Mouse (Mus musculus) liver, embryonic 16.5 days (tissue): ENCODE results near the gene Tex14. TPM values are rescaled to one million over a fixed set of nuclear protein-coding genes. Genes with fewer than 3 reads are reported as not detected.

Source experiments
- ATAC-seq: fragments of 200-750 bp; cut with Nextera tagmentation; 2 replicates; pipeline ENCODE4 v1.8.0; 2017; ENCODE audit warnings: low read depth, mild to moderate bottlenecking, moderate number of reproducible peaks, moderate library complexity
- H3K27ac ChIP-seq: fragments of 300-500 bp; sonication (generic); 2 replicates; pipeline ENCODE4 v1.5.1; 2014; ENCODE audit warnings: mild to moderate bottlenecking, low read length
- H3K27me3 ChIP-seq: fragments of 300-500 bp; sonication (generic); 2 replicates; pipeline ENCODE4 v1.6.1; 2014; ENCODE audit warnings: low read depth, low read length, mixed read lengths; ENCODE audit not compliant: control insufficient read depth, insufficient read depth
- H3K36me3 ChIP-seq: fragments of 300-500 bp; sonication (generic); 2 replicates; pipeline ENCODE4 v1.6.1; 2014; ENCODE audit warnings: mild to moderate bottlenecking; ENCODE audit not compliant: control insufficient read depth, insufficient read depth
- H3K4me1 ChIP-seq: fragments of 300-500 bp; sonication (generic); 2 replicates; pipeline ENCODE4 v1.6.1; 2014; ENCODE audit warnings: low read depth, low read length, mixed read lengths; ENCODE audit not compliant: control insufficient read depth
- H3K4me2 ChIP-seq: fragments of 300-500 bp; sonication (generic); 2 replicates; pipeline ENCODE4 v1.6.1; 2014; ENCODE audit warnings: low read depth, low read length, mixed read lengths
- H3K4me3 ChIP-seq: fragments of 300-500 bp; sonication (generic); 2 replicates; pipeline ENCODE4 v1.5.1; 2014; ENCODE audit warnings: low read depth, mild to moderate bottlenecking, low read length
- H3K9ac ChIP-seq: fragments of 300-500 bp; sonication (generic); 2 replicates; pipeline ENCODE4 v1.6.1; 2014; ENCODE audit warnings: low read depth, low read length
- H3K9me3 ChIP-seq: fragments of 300-500 bp; sonication (generic); replicated peaks from 2 replicates; pipeline ENCODE4 v1.6.1; 2016; ENCODE audit warnings: low read length; ENCODE audit not compliant: control insufficient read depth
- WGBS: fragments of 180-500 bp; shearing (Covaris S2); extraction: QIAGEN DNeasy Blood & Tissue Kit; methylation state at CpG from one replicate; pipeline ENCODE4 v1.1.7; 2014; ENCODE audit not compliant: insufficient replicate concordance; 5-methylcytosine and 5-hydroxymethylcytosine counted together
- polyA plus RNA-seq: library from polyadenylated mRNA; unstranded; fragments of >200 nt; fragmentation: Nextera tagmentation; extraction: Ambion mirVana; gene quantifications from 2 replicates; pipeline ENCODE4 v1.2.1, GENCODE M21; 2015

Gene Tex14
- polyA plus RNA-seq, 1 experiment from 2014 or later = 0.21 TPM

DNA sequence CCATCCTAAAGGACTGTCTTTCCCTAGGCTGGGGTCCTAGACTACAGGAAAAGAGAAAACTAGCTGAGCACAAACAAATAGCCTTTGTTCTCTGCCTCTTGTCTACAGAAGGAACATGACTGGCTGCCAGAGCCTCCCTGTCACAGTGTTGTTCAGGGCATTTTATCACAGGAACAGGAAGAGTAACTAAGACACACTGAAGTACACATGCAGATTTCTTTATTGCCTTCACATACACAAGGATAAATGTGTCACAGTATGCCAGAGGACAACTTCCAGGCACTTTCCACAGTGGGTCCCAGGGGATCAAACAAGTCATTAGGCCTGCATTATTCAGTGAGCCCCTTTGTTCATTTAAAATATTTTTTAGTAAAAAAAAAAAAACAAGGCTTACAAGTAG lies 119.9 kb downstream of the Tex14 start:
- Histone ChIP-seq H3K27ac (no peak overlapping the region), H3K9me3 (no peaks in the 10 kb centered on the region), H3K4me2 (no peak overlapping the region), H3K4me3 (no peak overlapping the region), H3K9ac (no peak overlapping the region), H3K4me1 (peaks cover 2% of the 10 kb centered on the region; the same call in 1 of the 2 replicates), H3K27me3 (no peaks in the 10 kb centered on the region), H3K36me3 (no peaks in the 10 kb centered on the region)
- ATAC-seq = no peak

DNA sequence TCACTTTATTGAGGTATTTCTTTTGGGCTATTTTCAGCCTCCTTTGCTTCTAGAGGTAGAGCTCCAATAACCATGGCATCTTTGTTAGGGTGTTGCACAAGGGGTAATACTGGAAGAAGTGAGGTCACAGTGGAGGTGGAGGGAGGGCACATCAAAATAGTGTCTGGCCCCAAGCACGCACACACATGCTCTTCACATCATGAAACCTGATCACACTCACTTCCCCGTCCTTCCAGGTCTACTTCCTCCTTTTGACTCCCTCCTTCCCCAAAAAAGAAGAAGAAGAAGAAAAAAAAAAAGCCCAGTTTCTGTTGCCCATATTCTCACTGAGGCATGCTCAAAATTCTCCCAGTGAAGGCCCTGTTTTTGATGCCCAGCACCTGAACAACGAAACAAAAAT lies 122.5 kb downstream of the Tex14 start:
- 37% methylated on average over 3 of the region's 3 CpGs for WGBS
- no peaks in the 10 kb centered on the region for H3K36me3 ChIP-seq
- H3K27me3 ChIP-seq = no peaks in the 10 kb centered on the region
- H3K4me3 ChIP-seq = no peak overlapping the region
- H3K4me1 ChIP-seq = peaks cover 2% of the 10 kb centered on the region; the same call in 1 of the 2 replicates
- ATAC-seq = no peak
- H3K9me3 ChIP-seq = no peaks in the 10 kb centered on the region
- no peak overlapping the region for H3K4me2 ChIP-seq
- no peak overlapping the region for H3K9ac ChIP-seq
- H3K27ac ChIP-seq = no peak overlapping the region

DNA sequence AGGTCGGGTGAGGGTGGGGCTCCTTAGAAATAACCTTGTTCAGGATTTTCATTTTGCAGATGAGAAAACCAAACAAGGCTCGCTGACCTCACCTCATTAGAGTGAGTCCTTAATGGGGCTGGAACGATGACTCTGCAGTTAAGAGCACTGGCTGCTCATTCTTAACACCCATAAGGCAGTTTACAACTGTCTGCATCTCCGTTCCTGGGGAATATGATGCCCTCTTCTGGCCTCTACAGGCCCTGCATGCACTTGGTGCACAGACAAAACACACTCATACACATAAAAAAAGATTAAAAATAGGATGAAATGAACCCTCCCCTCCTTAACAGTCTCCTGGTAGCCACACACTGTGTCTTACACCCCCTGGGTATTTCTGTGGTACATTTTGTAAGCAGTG lies 123.1 kb downstream of the Tex14 start:
- no peaks in the 10 kb centered on the region for H3K27me3 ChIP-seq
- H3K9ac ChIP-seq = no peak overlapping the region
- no peak overlapping the region for H3K4me2 ChIP-seq
- no peak overlapping the region for H3K27ac ChIP-seq
- no peak for ATAC-seq
- peaks cover 2% of the 10 kb centered on the region; the same call in 1 of the 2 replicates for H3K4me1 ChIP-seq
- H3K4me3 ChIP-seq = no peak overlapping the region
- no peaks in the 10 kb centered on the region for H3K36me3 ChIP-seq
- H3K9me3 ChIP-seq = no peaks in the 10 kb centered on the region
- 51% methylated on average over 4 of the region's 4 CpGs for WGBS

DNA sequence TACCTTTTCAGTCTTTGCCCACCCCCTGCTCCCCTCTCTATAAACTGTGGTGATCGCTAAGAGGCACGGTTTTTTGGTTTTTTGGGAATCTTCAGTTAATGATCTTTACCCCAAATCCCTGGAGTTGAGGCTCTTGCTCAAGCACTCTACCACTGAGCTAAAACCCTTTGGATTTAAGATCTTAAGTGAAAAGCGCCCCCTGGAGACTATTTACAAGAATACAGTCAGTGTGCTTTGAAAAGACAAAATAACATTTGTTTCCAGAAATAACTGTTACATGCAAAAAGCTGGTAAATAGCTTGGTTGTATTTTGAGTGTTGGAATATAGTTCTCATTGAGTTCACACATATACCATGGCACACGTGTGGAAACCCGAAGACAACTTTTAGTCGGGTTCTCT lies 126.8 kb downstream of the Tex14 start:
- ATAC-seq = no peak
- H3K4me2 ChIP-seq = no peak overlapping the region

DNA sequence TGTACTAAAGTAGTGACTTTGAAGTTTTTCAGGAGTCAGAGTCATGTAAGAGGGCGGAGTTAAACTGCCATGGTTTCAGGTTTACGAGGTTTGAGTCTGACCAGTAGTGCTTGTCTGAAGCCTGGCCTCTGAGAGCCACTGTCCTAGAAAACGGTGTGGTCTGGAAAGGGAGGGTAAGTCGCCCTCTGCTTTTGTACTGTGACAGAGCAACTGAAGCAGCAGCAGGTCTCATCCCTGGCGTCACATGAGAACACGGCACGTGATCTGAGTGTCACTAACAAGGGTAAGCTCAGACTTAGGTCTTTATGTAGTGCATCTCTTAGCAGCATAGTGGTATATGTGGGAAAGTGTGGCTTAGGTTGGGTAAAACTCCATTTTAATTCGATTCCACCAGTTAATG lies 137.4 kb downstream of the Tex14 start:
- WGBS = 46% methylated on average over 8 of the region's 8 CpGs
- no peak overlapping the region for H3K4me2 ChIP-seq
- no peak overlapping the region for H3K4me3 ChIP-seq
- no peaks in the 10 kb centered on the region for H3K4me1 ChIP-seq
- no peak overlapping the region for H3K27ac ChIP-seq
- H3K27me3 ChIP-seq = no peaks in the 10 kb centered on the region
- no peaks in the 10 kb centered on the region for H3K36me3 ChIP-seq
- no peak overlapping the region for H3K9ac ChIP-seq
- ATAC-seq = no peak
- H3K9me3 ChIP-seq = no peaks in the 10 kb centered on the region

More for the DNA sequence above, 126.8 kb downstream of the Tex14 start:
- H3K4me1 ChIP-seq = no peaks in the 10 kb centered on the region
- H3K9me3 ChIP-seq = no peaks in the 10 kb centered on the region
- H3K27ac ChIP-seq = no peak overlapping the region
- H3K27me3 ChIP-seq = no peaks in the 10 kb centered on the region
- no peaks in the 10 kb centered on the region for H3K36me3 ChIP-seq
- H3K4me3 ChIP-seq = no peak overlapping the region
- WGBS = 44% methylated on average over 6 of the region's 6 CpGs
- H3K9ac ChIP-seq = no peak overlapping the region

DNA sequence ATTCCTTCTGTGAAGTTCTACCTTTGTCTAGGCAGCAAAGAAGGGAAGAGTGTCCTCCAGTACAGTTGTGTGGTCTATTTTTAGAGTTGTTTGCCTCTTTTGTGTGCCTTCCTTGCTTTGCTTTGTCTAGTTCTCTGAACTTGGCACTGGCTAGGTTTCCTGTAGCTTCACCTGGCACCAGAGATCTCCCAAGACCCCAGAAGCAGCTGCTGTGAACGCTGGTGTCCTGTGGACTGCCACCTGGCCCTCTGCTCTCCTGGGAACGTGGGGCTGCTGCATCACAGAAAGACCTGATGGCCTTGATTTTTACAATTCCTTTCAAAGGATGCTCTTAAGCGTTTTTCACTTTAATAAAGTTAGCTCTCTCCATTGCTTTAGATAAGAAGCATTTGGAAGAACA lies 138.0 kb downstream of the Tex14 start:
- H3K4me2 ChIP-seq = no peak overlapping the region
- no peak overlapping the region for H3K9ac ChIP-seq
- ATAC-seq = no peak
- no peaks in the 10 kb centered on the region for H3K27me3 ChIP-seq
- no peak overlapping the region for H3K4me3 ChIP-seq
- no peaks in the 10 kb centered on the region for H3K9me3 ChIP-seq
- H3K36me3 ChIP-seq = no peaks in the 10 kb centered on the region
- no peaks in the 10 kb centered on the region for H3K4me1 ChIP-seq
- H3K27ac ChIP-seq = no peak overlapping the region
- 40% methylated on average over 3 of the region's 3 CpGs for WGBS

DNA sequence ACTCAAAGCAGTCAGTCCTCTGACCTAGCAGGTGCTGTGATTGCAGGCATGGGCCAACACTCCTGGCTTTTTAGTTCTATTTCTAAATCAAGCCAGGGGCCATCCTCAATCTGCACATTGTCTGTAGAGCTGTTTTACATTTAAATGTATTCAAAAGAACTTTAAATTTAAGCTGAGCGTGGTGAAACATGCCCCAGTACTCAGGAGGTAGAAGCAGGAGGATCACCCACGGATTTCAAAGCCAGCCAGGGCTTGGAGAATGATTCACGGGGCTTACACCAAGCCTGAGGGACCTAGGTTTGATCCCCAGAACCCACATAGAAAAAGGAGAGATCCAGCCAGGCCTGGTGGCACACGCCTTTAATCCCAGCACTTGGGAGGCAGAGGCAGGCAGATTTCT lies 148.5 kb downstream of the Tex14 start:
- Histone ChIP-seq H3K27me3 (no peaks in the 10 kb centered on the region), H3K9ac (no peak overlapping the region), H3K36me3 (no peaks in the 10 kb centered on the region), H3K4me1 (no peaks in the 10 kb centered on the region; the same call in 1 of the 2 replicates), H3K27ac (no peak overlapping the region), H3K4me2 (no peak overlapping the region), H3K9me3 (no peaks in the 10 kb centered on the region), H3K4me3 (no peak overlapping the region)
- no peak for ATAC-seq
- WGBS = 52% methylated on average over 4 of the region's 4 CpGs

DNA sequence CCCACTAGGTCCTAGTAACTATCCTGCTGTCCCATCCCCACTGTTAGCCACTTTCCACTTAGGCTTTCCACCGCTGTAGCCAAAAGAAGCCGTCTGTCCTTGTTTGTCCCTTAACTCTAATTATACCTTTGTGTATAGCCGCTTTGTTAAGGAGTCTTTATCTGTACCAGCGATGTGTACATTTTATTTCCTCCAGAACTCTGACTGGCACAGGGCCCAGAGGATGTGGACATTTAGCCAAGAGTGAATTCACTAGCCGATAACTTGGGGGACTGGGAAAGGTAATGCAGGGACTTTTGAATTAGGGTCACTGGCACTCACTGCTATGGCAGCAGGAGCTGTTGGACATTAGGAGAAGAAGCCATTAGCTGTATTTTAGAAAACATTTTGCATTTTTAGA lies 149.5 kb downstream of the Tex14 start:
- H3K27ac ChIP-seq = no peak overlapping the region
- 56% methylated on average over 5 of the region's 5 CpGs for WGBS
- no peaks in the 10 kb centered on the region; the same call in 1 of the 2 replicates for H3K4me1 ChIP-seq
- H3K4me3 ChIP-seq = no peak overlapping the region
- ATAC-seq = no peak
- no peaks in the 10 kb centered on the region for H3K27me3 ChIP-seq
- H3K4me2 ChIP-seq = no peak overlapping the region
- H3K36me3 ChIP-seq = no peaks in the 10 kb centered on the region
- H3K9ac ChIP-seq = no peak overlapping the region
- H3K9me3 ChIP-seq = no peaks in the 10 kb centered on the region

DNA sequence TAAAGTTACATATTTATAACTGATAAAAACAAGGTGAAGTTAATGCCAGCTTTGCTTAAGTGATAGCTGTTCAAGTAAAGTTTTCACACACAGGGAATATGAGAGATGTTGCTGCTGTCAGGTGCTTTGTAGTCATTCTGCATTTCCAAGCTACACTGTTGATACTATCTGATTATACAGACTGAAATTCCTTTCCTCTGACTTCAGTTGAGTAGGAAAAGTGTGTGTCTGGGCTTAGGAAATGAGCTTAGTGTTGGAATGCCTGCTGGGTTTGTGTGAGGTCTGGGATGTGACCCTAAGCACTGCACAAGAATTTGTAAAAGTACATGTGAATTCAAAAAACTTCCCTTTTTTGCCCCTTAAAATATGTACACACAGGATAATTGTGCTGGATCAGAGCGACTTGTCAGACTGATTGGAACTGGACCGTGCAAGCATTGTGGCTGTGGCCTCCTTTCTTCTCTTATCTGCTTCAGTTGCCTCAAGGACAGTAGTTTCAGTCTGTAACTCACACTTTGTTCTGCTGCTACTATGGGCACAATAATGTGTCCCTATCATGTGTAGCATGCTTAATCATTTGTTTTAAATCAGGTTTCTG lies 150.3 kb downstream of the Tex14 start:
- ATAC-seq = no peak
- no peak overlapping the region for H3K27ac ChIP-seq

More for the DNA sequence above, 150.3 kb downstream of the Tex14 start:
- 10% methylated on average over 2 of the region's 2 CpGs for WGBS
- H3K27me3 ChIP-seq = no peaks in the 10 kb centered on the region
- H3K4me2 ChIP-seq = no peak overlapping the region
- no peaks in the 10 kb centered on the region for H3K36me3 ChIP-seq
- no peaks in the 10 kb centered on the region for H3K9me3 ChIP-seq
- no peak overlapping the region for H3K9ac ChIP-seq
- H3K4me3 ChIP-seq = no peak overlapping the region
- H3K4me1 ChIP-seq = no peaks in the 10 kb centered on the region; the same call in 1 of the 2 replicates
